Mouse (Mus musculus) Muller cell, postnatal 12 days (primary cell): ENCODE measurements around the gene Unc45b.
A peak's percentile ranks its signal among the peaks of the same experiment; 100 is the strongest.
"Not testable (repeated sequence)": the region's sequence is repeated elsewhere in the genome, so short reads cannot be mapped to it uniquely, and the experiment has no call there.

Experiments used
- DNase-seq: peaks from one replicate; pipeline ENCODE4 v3.0.0-alpha.2; 2015; ENCODE audit errors: inconsistent ontology term

Gene Unc45b

GRCm38 (mm10) chr11:82947457-82947856 is 37.1 kb downstream of the Unc45b start:
- no peak for DNase-seq

GRCm38 (mm10) chr11:82949036-82949435 is 38.7 kb downstream of the Unc45b start:
- no peak for DNase-seq

- DNase-seq = no peak
Observed at GRCm38 (mm10) chr11:82950736-82951481, 40.6 kb downstream of the Unc45b start, which contains the start of gene Slfn5. Slfn5 (plus strand) TSS chr11:82951349.

GRCm38 (mm10) chr11:82951865-82952611 is 41.7 kb downstream of the Unc45b start:
- no peak for DNase-seq

GRCm38 (mm10) chr11:82952612-82953542 is 42.5 kb downstream of the Unc45b start:
- DNase-seq = no peak

GRCm38 (mm10) chr11:82954631-82955030 is 44.3 kb downstream of the Unc45b start:
- no peak for DNase-seq

GRCm38 (mm10) chr11:82956925-82957324 is 46.6 kb downstream of the Unc45b start:
- DNase-seq = no peak

GRCm38 (mm10) chr11:82959613-82960012 is 49.3 kb downstream of the Unc45b start:
- peak; percentile 51 for DNase-seq

GRCm38 (mm10) chr11:82961743-82962142 is 51.4 kb downstream of the Unc45b start:
- DNase-seq = no peak

- DNase-seq = no peak
Observed at GRCm38 (mm10) chr11:82962215-82962614, 51.9 kb downstream of the Unc45b start.

- DNase-seq = peak; percentile 46
Observed at GRCm38 (mm10) chr11:82970712-82971589, 60.6 kb downstream of the Unc45b start.

- DNase-seq = no peak
Observed at GRCm38 (mm10) chr11:82971590-82971974, 61.2 kb downstream of the Unc45b start.

GRCm38 (mm10) chr11:82973916-82974315 is 63.6 kb downstream of the Unc45b start:
- no peak for DNase-seq

GRCm38 (mm10) chr11:82982409-82982808 is 72.1 kb downstream of the Unc45b start:
- DNase-seq = not testable (repeated sequence)

GRCm38 (mm10) chr11:82983193-82983592 is 72.8 kb downstream of the Unc45b start:
- DNase-seq = no peak

- no peak for DNase-seq
Observed at GRCm38 (mm10) chr11:82987621-82988020, 77.3 kb downstream of the Unc45b start.

GRCm38 (mm10) chr11:82989357-82989756 is 79.0 kb downstream of the Unc45b start:
- no peak for DNase-seq

- DNase-seq = peak; percentile 81
Observed at GRCm38 (mm10) chr11:82990612-82991385, 80.4 kb downstream of the Unc45b start.

- peak; percentile 72 for DNase-seq
Observed at GRCm38 (mm10) chr11:82991469-82992166, 81.3 kb downstream of the Unc45b start, which contains the start of gene Slfn9. Slfn9 (minus strand) TSS chr11:82991830.
